In the genomic region with DNA sequence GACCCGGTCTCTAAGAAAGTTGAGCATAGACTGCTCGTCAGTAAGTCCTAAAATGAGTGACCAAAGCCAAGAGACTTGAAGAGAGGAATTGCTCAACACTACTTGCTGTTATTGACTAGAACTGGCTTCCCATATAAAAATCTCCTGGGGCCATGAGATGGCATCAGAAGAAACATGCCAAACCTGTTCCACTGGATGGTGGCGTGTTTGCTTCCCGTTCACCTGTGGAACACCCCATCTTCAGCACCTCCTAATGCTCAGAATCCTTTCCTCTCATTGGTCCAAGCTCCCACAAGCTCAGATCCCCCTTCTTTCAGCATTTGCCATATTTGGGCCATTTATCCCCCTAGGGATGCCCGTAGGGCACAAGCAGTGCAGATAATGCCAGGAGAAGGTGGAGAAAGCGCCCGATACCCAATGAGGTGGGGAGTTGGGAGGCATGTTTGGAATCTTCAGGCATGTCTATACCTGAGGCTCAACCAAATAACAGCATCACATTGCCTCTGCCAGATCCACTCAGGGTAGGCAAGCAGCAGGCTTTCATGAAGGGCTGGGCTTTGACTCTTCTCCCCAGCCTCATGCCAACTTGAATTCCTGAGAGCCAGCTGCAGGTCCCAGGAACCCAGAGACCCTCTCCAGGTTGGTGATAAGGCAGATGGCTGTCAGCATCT, we compare ENCODE assay signal across 22 mouse cellular contexts.
DNase-seq lines count a peak whose midpoint lies in the region; ATAC-seq and TF ChIP-seq lines count a peak whose summit lies in the region.
"Had no signal": no experiment of that assay in that cellular context is flagged by ENCODE, and none has a peak within 500 bp of the region (broad histone marks: within the 10 kb centered on the region; RNA-seq: fewer than 3 reads in every experiment).

No protein-coding gene starts in this region.

- no peak for ATAC-seq in lung, postnatal 0 days
- peak; percentile 53 for ATAC-seq in embryonic facial prominence, embryonic 14.5 days (ENCODE audit: low read depth)
- no peak for ATAC-seq in hindbrain, embryonic 11.5 days (ENCODE audit: low FRiP score)
- ATAC-seq: forebrain, embryonic 16.5 days had no signal

- H3K4me2 ChIP-seq in lung, postnatal 0 days (replicated peaks; ENCODE audit: low read depth, low read length) = no peak overlapping the region
- no peak overlapping the region for H3K4me2 ChIP-seq in embryonic facial prominence, embryonic 14.5 days (ENCODE audit: low read depth, low read length)
- H3K4me2 ChIP-seq in hindbrain, embryonic 11.5 days (replicated peaks; ENCODE audit: low read depth, low read length) = no peak overlapping the region
- H3K4me2 ChIP-seq: embryonic facial prominence, embryonic 12.5 days; heart, embryonic 11.5 days; heart, embryonic 15.5 days; hindbrain, embryonic 14.5 days had no signal

- no peak for TF ChIP-seq EP300 in lung, postnatal 0 days (IDR thresholded peaks at IDR 0.05)

- H3K27me3 ChIP-seq in lung, postnatal 0 days (replicated peaks; ENCODE audit: insufficient read depth, low read length) = no peaks in the 10 kb centered on the region
- no peaks in the 10 kb centered on the region; the same call in 1 of the 2 replicates for H3K27me3 ChIP-seq in embryonic facial prominence, embryonic 14.5 days (replicated peaks; ENCODE audit: control insufficient read depth, insufficient read depth, low read length)
- no peaks in the 10 kb centered on the region for H3K27me3 ChIP-seq in hindbrain, embryonic 11.5 days (ENCODE audit: control insufficient read depth, insufficient read depth, low read length)
- H3K27me3 ChIP-seq: heart, embryonic 15.5 days had no signal

- intact Hi-C loops in gastrocnemius, adult 2 months (cut with DNase I) = no loop called here
- intact Hi-C loops in left cerebral cortex, postnatal 4 days (cut with DNase I) = no loop called here

- H3K9ac ChIP-seq in lung, postnatal 0 days (replicated peaks; ENCODE audit: low read depth) = no peak overlapping the region
- no peak overlapping the region for H3K9ac ChIP-seq in embryonic facial prominence, embryonic 14.5 days (ENCODE audit: low read depth, low read length)
- H3K9ac ChIP-seq in hindbrain, embryonic 11.5 days (ENCODE audit: low read depth, low read length) = no peak overlapping the region
- H3K9ac ChIP-seq: embryonic facial prominence, embryonic 12.5 days; heart, embryonic 15.5 days; hindbrain, embryonic 14.5 days had no signal

- peak overlapping the region; percentile 68 for H3K27ac ChIP-seq in gastrocnemius, adult 2 months
- no peak overlapping the region for H3K27ac ChIP-seq in lung, postnatal 0 days (ENCODE audit: low read length)
- no peak overlapping the region for H3K27ac ChIP-seq in embryonic facial prominence, embryonic 14.5 days (replicated peaks; ENCODE audit: low read depth, low read length)
- H3K27ac ChIP-seq in hindbrain, embryonic 11.5 days (ENCODE audit: low read depth, low read length) = no peak overlapping the region
- H3K27ac ChIP-seq: embryonic facial prominence, embryonic 12.5 days; heart, embryonic 15.5 days; hindbrain, embryonic 14.5 days had no signal

- H3K36me3 ChIP-seq in lung, postnatal 0 days (ENCODE audit: insufficient read depth, low read length) = no peaks in the 10 kb centered on the region
- no peaks in the 10 kb centered on the region for H3K36me3 ChIP-seq in embryonic facial prominence, embryonic 14.5 days (ENCODE audit: control insufficient read depth, insufficient read depth, low read length)
- no peaks in the 10 kb centered on the region for H3K36me3 ChIP-seq in hindbrain, embryonic 11.5 days (ENCODE audit: control insufficient read depth, insufficient read depth, low read length)
- H3K36me3 ChIP-seq: embryonic facial prominence, embryonic 12.5 days; heart, embryonic 15.5 days had no signal

- no peak overlapping the region for H3K4me3 ChIP-seq in gastrocnemius, adult 2 months
- no peak overlapping the region for H3K4me3 ChIP-seq in lung, postnatal 0 days (ENCODE audit: low read depth, low read length)
- no peak overlapping the region for H3K4me3 ChIP-seq in embryonic facial prominence, embryonic 14.5 days (ENCODE audit: low read depth, low read length)
- H3K4me3 ChIP-seq in hindbrain, embryonic 11.5 days (ENCODE audit: low read depth, low read length) = no peak overlapping the region
- H3K4me3 ChIP-seq: embryonic facial prominence, embryonic 12.5 days; erythroblast, embryonic 14.5 days; heart, embryonic 15.5 days had no signal

- TF ChIP-seq CTCF in gastrocnemius, adult 2 months (IDR thresholded peaks at IDR 0.05) = no peak
- TF ChIP-seq CTCF in lung, postnatal 0 days (IDR thresholded peaks at IDR 0.05) = no peak

- 78% methylated on average over 7 of the region's 7 CpGs for WGBS in lung, postnatal 0 days
- WGBS in embryonic facial prominence, embryonic 14.5 days = 82% methylated on average over 7 of the region's 7 CpGs
- WGBS in hindbrain, embryonic 11.5 days = 93% methylated on average over 7 of the region's 7 CpGs

- no peaks in the 10 kb centered on the region for H3K9me3 ChIP-seq in lung, postnatal 0 days (ENCODE audit: low read length)
- H3K9me3 ChIP-seq in embryonic facial prominence, embryonic 14.5 days (ENCODE audit: control insufficient read depth, low read length) = no peaks in the 10 kb centered on the region
- no peaks in the 10 kb centered on the region for H3K9me3 ChIP-seq in hindbrain, embryonic 11.5 days (ENCODE audit: control insufficient read depth, low read length)
- H3K9me3 ChIP-seq: embryonic facial prominence, embryonic 12.5 days; heart, embryonic 15.5 days had no signal

- peak; percentile 11 for DNase-seq in gastrocnemius, adult 2 months
- no peak for DNase-seq in gastrocnemius, postnatal 10 days
- DNase-seq in lung, postnatal 0 days (ENCODE audit: low spot score) = peak; percentile 32
- DNase-seq in lung, postnatal 25 days (ENCODE audit: low spot score) = no peak
- DNase-seq in embryonic facial prominence, embryonic 14.5 days (ENCODE audit: low spot score) = peak; percentile 76
- DNase-seq in gonadal fat pad, adult 2 months (ENCODE audit: low read depth) = peak; percentile 92
- DNase-seq in left cerebral cortex, postnatal 4 days = no peak
- DNase-seq in hindbrain, embryonic 11.5 days (ENCODE audit: low spot score) = no peak
- DNase-seq: adrenal gland, postnatal 10 days; cerebellum, adult 11 months; cerebellum, adult 8-10 months; cerebellum, postnatal 14 days; embryo, embryonic 11 days; gastrocnemius, postnatal 25 days; heart, adult 11 months; heart, postnatal 14 days had no signal

- peaks cover 6% of the 10 kb centered on the region; the same call in 1 of the 2 replicates for H3K4me1 ChIP-seq in lung, postnatal 0 days (ENCODE audit: insufficient read depth, low read depth, low read length)
- peaks cover 33% of the 10 kb centered on the region for H3K4me1 ChIP-seq in embryonic facial prominence, embryonic 14.5 days (ENCODE audit: control insufficient read depth, insufficient read depth, low read length)
- H3K4me1 ChIP-seq in hindbrain, embryonic 11.5 days (replicated peaks; ENCODE audit: control insufficient read depth, insufficient read depth, low read length) = no peaks in the 10 kb centered on the region; the same call in 1 of the 2 replicates

Comparison
In these comparisons a context has a peak if more than half of its experiments do, and no peak if none do; other contexts are left out.
1. DNase-seq: peak in gastrocnemius, adult 2 months (single experiment), lung, postnatal 0 days (single experiment), embryonic facial prominence, embryonic 14.5 days (single experiment) and gonadal fat pad, adult 2 months (single experiment); none in gastrocnemius, postnatal 10 days (single experiment), lung, postnatal 25 days (single experiment), left cerebral cortex, postnatal 4 days (single experiment) and hindbrain, embryonic 11.5 days (single experiment).